Mouse (Mus musculus) limb, embryonic 11.5 days (tissue): ENCODE measurements at regions not wholly inside any gene's neighbourhood (a gene's known extent, or its start where the extent isn't known, plus 50 kb on each side); places are given as distances from the start of the nearest gene placed in this dataset.

Experiments used
- ATAC-seq: fragments of 200-750 bp; cut with Nextera tagmentation; 2 replicates; pipeline ENCODE4 v1.8.0; 2017; ENCODE audit warnings: low read depth; ENCODE audit not compliant: insufficient number of reproducible peaks, low FRiP score, low TSS enrichment
- DNase-seq: peaks from one replicate; pipeline ENCODE4 v3.0.0-alpha.2; 2015; ENCODE audit warnings: low spot score
- H3K27ac ChIP-seq: fragments of 300-500 bp; sonication (generic); replicated peaks from 2 replicates; pipeline ENCODE4 v1.5.1; 2014; ENCODE audit warnings: low read depth, mild to moderate bottlenecking, low read length
- H3K27me3 ChIP-seq: fragments of 300-500 bp; sonication (generic); 2 replicates; pipeline ENCODE4 v1.6.1; 2014; ENCODE audit warnings: mild to moderate bottlenecking, low read length, mixed read lengths; ENCODE audit not compliant: control insufficient read depth, insufficient read depth
- H3K36me3 ChIP-seq: fragments of 300-500 bp; sonication (generic); 2 replicates; pipeline ENCODE4 v1.6.1; 2014; ENCODE audit warnings: mild to moderate bottlenecking, low read length, moderate library complexity, mixed read lengths; ENCODE audit not compliant: control insufficient read depth, insufficient read depth
- H3K4me1 ChIP-seq: fragments of 300-500 bp; sonication (generic); 2 replicates; pipeline ENCODE4 v1.6.1; 2014; ENCODE audit warnings: low read length, mixed read lengths; ENCODE audit not compliant: control insufficient read depth, insufficient read depth
- H3K4me2 ChIP-seq: fragments of 300-500 bp; sonication (generic); 2 replicates; pipeline ENCODE4 v1.6.1; 2014; ENCODE audit warnings: low read depth, mild to moderate bottlenecking, moderate library complexity; ENCODE audit not compliant: severe bottlenecking
- H3K4me3 ChIP-seq: fragments of 300-500 bp; sonication (generic); 2 replicates; pipeline ENCODE4 v1.5.1; 2014; ENCODE audit warnings: low read depth, low read length
- H3K9ac ChIP-seq: fragments of 300-500 bp; sonication (generic); 2 replicates; pipeline ENCODE4 v1.6.1; 2014; ENCODE audit warnings: mild to moderate bottlenecking, low read length
- H3K9me3 ChIP-seq: fragments of 300-500 bp; sonication (generic); 2 replicates; pipeline ENCODE4 v1.6.1; 2016; ENCODE audit warnings: low read length; ENCODE audit not compliant: control insufficient read depth
- WGBS: fragments of 180-500 bp; shearing (Covaris S2); extraction: QIAGEN DNeasy Blood & Tissue Kit; methylation state at CpG from one replicate; pipeline ENCODE4 v1.1.7; 2014; 5-methylcytosine and 5-hydroxymethylcytosine counted together

- ATAC-seq, result no peak
- Histone ChIP-seq H3K27me3 (no peaks in the 10 kb centered on the region), H3K27ac (no peak overlapping the region), H3K4me2 (no peak overlapping the region), H3K9me3 (no peaks in the 10 kb centered on the region), H3K4me1 (no peaks in the 10 kb centered on the region), H3K36me3 (no peaks in the 10 kb centered on the region), H3K9ac (no peak overlapping the region), H3K4me3 (no peak overlapping the region)
- WGBS, result 68% methylated on average over 9 of the region's 9 CpGs
- no peak for DNase-seq
Observed at GRCm38 (mm10) chr9:43387397-43387796, 76.7 kb downstream of the Trim29 start.

DNA sequence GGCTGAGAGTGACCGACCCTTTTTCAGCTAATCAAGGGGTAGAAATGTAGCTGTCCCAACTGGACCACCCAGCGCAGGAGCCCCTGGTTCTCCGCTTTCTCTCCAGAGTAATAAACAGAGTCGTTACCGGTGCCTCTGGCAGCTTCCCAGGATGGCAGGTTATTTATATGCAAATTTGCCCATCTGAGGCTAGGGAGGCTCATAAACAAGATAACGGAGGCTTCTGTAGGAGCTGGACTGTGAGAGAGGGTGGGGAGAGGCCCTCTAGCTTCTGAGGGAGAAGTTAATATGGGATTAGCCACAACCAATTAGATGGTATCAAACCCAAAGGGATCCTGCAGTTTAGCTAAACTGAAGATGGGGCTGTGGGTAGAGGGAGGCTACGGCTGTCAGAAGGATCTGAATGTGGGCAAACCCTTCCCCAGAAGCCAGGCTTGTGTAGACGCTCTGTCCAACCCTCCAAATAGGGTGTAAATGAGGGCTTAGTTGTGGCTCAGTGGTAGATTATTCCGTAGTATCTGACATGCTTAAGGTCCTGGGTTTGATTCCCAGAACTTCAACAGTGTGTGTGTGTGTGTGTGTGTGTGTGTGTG, 78.9 kb downstream of the Trim29 start:
- H3K4me1 ChIP-seq, result no peaks in the 10 kb centered on the region
- no peak overlapping the region for H3K27ac ChIP-seq
- no peaks in the 10 kb centered on the region for H3K27me3 ChIP-seq
- no peak overlapping the region for H3K9ac ChIP-seq
- peaks cover 3% of the 10 kb centered on the region; the same call in 1 of the 2 replicates for H3K9me3 ChIP-seq
- no peak overlapping the region for H3K4me2 ChIP-seq
- ATAC-seq (no peak), DNase-seq (no peak)
- H3K4me3 ChIP-seq, result no peak overlapping the region
- H3K36me3 ChIP-seq, result no peaks in the 10 kb centered on the region
- 31% methylated on average over 9 of the region's 9 CpGs for WGBS

DNA sequence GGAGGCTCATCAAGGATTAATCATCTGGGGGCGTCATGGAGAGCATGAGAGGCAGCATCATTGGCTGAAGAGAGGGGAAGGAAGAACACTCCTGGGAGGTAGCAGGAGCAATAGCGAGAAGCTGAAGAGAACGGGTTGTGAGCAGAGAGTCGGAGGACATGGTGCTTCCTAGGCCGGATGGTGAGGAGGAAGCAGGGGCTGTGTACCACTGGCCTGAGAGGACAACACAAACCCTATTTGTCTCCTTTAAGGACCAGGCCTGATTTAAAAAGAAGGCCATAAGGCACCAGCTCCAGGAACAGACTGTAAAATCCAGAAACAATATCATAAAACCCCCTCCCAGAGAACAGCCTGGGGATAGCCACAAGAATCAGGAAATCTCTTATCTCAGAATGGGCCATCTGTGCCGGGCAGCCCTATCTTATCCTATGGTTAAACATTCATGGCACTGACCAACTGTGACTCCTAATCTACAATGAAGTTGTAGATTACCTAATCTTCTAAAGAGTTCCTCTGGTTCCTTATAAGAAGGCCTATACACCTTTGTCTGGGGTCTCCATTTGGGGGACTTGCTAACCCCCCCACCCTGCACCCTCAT, 81.9 kb downstream of the Trim29 start:
- Histone ChIP-seq H3K9ac (no peak overlapping the region), H3K27ac (no peak overlapping the region), H3K27me3 (no peaks in the 10 kb centered on the region), H3K36me3 (no peaks in the 10 kb centered on the region), H3K4me3 (no peak overlapping the region), H3K4me2 (no peak overlapping the region), H3K9me3 (peaks cover 3% of the 10 kb centered on the region; the same call in 1 of the 2 replicates), H3K4me1 (no peaks in the 10 kb centered on the region)
- 77% methylated on average over 6 of the region's 6 CpGs for WGBS
- no peak for ATAC-seq
- DNase-seq, result no peak

- no peak for ATAC-seq
- no peaks in the 10 kb centered on the region for H3K4me1 ChIP-seq
- H3K27ac ChIP-seq, result no peak overlapping the region
- H3K36me3 ChIP-seq, result no peaks in the 10 kb centered on the region
- 77% methylated on average over 5 of the region's 5 CpGs for WGBS
- H3K9me3 ChIP-seq, result peaks cover 3% of the 10 kb centered on the region; the same call in 1 of the 2 replicates
- no peak overlapping the region for H3K9ac ChIP-seq
- no peak overlapping the region for H3K4me3 ChIP-seq
- H3K27me3 ChIP-seq, result no peaks in the 10 kb centered on the region
- no peak for DNase-seq
- no peak overlapping the region for H3K4me2 ChIP-seq
Observed at GRCm38 (mm10) chr9:43394204-43394603, 83.6 kb downstream of the Trim29 start.

GRCm38 (mm10) chr9:43395209-43395608, 84.6 kb downstream of the Trim29 start:
- Histone ChIP-seq H3K27ac (no peak overlapping the region), H3K4me2 (no peak overlapping the region), H3K4me1 (no peaks in the 10 kb centered on the region), H3K36me3 (no peaks in the 10 kb centered on the region), H3K27me3 (no peaks in the 10 kb centered on the region), H3K9ac (no peak overlapping the region), H3K4me3 (no peak overlapping the region), H3K9me3 (peaks cover 3% of the 10 kb centered on the region; the same call in 1 of the 2 replicates)
- ATAC-seq, result no peak
- WGBS, result 51% methylated on average over 5 of the region's 5 CpGs
- no peak for DNase-seq

GRCm38 (mm10) chr9:43396566-43396965, 85.9 kb downstream of the Trim29 start:
- H3K27me3 ChIP-seq, result no peaks in the 10 kb centered on the region
- ATAC-seq (no peak), DNase-seq (no peak)
- no peaks in the 10 kb centered on the region for H3K4me1 ChIP-seq
- H3K9ac ChIP-seq, result no peak overlapping the region
- H3K9me3 ChIP-seq, result peaks cover 3% of the 10 kb centered on the region; the same call in 1 of the 2 replicates
- no peak overlapping the region for H3K4me3 ChIP-seq
- no peak overlapping the region for H3K4me2 ChIP-seq
- H3K27ac ChIP-seq, result no peak overlapping the region
- no peaks in the 10 kb centered on the region for H3K36me3 ChIP-seq

GRCm38 (mm10) chr9:43408493-43408892, 97.8 kb downstream of the Trim29 start:
- DNase-seq (no peak), ATAC-seq (no peak)
- Histone ChIP-seq H3K36me3 (no peaks in the 10 kb centered on the region), H3K27me3 (no peaks in the 10 kb centered on the region), H3K4me3 (no peak overlapping the region), H3K27ac (no peak overlapping the region), H3K9me3 (no peaks in the 10 kb centered on the region), H3K4me1 (no peaks in the 10 kb centered on the region), H3K4me2 (no peak overlapping the region), H3K9ac (no peak overlapping the region)
- WGBS, result 63% methylated on average over 6 of the region's 6 CpGs

GRCm38 (mm10) chr9:43412473-43412872, 101.8 kb downstream of the Trim29 start:
- no peaks in the 10 kb centered on the region for H3K27me3 ChIP-seq
- WGBS, result 79% methylated on average over 3 of the region's 3 CpGs
- H3K4me1 ChIP-seq, result no peaks in the 10 kb centered on the region
- no peaks in the 10 kb centered on the region for H3K9me3 ChIP-seq
- H3K4me3 ChIP-seq, result no peak overlapping the region
- ATAC-seq, result no peak
- H3K27ac ChIP-seq, result no peak overlapping the region
- no peaks in the 10 kb centered on the region for H3K36me3 ChIP-seq
- DNase-seq, result no peak
- no peak overlapping the region for H3K9ac ChIP-seq
- H3K4me2 ChIP-seq, result no peak overlapping the region
